Mouse (Mus musculus) heart, postnatal 0 days (tissue): Measurements from ENCODE around the gene Haus8.

ENCODE experiments used
- CTCF ChIP-seq: IDR thresholded peaks from 2 replicates; pipeline ENCODE4 v1.5.1; 2016; ENCODE audit warnings: antibody characterized with exemption, control low read depth, low read depth
- EP300 ChIP-seq: IDR thresholded peaks from 2 replicates; pipeline ENCODE4 v1.6.1; 2016; ENCODE audit warnings: antibody characterized with exemption, low read depth

DNA sequence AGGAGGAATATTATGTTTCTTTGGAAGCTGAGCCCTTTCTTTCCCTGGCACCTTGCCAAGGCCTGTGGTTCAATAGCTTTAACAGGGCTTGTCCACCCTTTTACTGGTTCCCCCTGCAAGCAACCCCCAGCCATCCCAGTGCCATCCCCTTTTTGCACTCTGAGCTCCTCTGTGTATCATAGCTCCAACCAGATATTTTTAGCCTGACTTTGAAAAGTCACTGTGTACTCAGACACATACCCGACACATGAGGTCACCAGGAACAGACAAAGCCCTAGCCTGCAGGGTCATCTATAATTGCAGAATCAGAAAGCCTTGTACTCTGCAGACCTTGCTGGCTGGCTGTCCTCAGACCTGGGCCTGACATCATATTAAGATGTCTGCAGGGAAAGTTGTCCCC, 40.0 kb upstream of the Haus8 start:
- no peak for TF ChIP-seq CTCF
- peak; percentile 75 for TF ChIP-seq EP300
